Mouse (Mus musculus) MN1 (cell line): ENCODE measurements around the gene Pter.

ENCODE experiments used
- DNase-seq: peaks from one replicate; pipeline ENCODE4 v3.0.0-alpha.2; 2016; ENCODE audit warnings: low spot score

The Pter gene

DNA sequence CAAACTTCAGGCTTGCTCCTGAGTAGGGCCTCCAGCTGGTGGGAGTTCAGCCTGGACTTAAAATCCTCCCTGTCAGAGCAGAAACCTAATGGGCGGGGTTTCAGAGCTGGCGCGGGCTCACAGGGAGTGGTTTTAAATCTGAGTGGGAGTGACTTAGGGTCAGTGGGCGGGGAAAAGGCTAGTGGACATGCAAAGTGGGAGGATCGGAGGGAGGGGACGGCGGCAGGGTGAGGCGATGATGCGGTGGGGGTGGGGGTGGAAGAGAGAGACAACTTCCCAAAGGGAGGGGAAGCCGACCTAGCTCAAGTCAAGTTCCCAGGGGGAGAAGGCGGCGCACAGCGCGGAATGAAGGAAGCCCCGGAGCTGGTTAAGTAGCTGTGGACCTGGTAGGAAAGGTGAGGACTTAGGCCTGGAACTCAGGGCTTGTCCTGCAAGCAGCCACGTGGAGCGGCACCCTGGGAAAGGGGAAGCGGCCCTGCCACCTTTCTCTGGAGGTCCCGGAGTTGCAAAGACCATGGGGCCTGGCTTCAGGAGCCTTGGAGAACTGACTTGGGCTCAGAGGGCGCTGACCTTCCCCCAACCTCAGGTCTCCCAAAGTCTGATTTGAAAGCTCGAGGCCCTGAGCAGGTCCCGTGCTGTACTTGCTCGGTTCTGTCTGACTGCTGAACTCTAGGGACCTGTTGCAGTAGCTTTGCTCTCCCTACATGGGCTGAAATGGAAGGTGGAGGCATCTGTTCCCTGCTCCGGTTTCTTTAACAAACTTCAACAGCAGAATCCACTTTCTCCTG is at the start of gene Pter:
TSS of gene Pter (plus strand) at position 238 of the 788 bp plus-strand sequence.
- DNase-seq = peak; percentile 82

DNA sequence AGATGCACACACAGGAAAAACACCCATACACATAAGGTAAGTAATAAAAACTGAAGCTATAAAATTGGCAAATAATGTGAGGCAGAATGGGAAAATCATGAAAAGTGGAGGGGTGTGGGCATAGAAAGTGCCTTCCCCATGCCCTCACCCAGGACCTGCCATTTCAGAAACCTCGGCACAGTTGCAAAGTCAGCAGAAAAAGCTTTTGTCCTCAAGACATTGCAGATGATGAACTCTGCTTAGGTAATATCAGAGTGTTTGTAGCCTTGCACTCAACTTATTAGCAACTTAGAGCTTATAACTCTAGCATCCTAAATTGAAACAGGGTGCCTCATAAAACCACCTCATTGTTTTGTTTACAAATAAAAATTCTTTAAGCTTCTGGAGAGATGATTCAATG is 49.6 kb upstream of the Pter start:
- DNase-seq = no peak

GRCm38 (mm10) chr2:12879492-12879891 is 44.3 kb upstream of the Pter start:
- DNase-seq = no peak

DNA sequence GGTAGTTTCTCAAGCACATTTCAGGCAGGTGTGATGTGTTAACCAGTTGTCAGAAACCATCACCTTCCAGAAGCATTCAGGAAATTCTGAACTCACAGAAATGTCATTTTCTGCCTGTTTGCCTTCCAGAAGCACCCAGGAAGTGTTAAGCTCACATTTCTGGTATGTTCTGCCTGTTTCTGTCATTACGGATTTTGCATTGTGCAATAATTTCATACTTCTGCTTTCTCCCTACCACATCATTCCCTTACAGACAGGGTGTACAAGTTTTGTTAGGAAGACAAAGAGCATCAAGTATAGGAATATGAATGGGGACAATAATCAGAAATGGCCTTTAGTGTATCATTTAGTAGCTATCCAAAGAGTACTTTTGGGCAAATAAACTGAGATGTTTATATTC is 42.8 kb upstream of the Pter start:
- no peak for DNase-seq

DNA sequence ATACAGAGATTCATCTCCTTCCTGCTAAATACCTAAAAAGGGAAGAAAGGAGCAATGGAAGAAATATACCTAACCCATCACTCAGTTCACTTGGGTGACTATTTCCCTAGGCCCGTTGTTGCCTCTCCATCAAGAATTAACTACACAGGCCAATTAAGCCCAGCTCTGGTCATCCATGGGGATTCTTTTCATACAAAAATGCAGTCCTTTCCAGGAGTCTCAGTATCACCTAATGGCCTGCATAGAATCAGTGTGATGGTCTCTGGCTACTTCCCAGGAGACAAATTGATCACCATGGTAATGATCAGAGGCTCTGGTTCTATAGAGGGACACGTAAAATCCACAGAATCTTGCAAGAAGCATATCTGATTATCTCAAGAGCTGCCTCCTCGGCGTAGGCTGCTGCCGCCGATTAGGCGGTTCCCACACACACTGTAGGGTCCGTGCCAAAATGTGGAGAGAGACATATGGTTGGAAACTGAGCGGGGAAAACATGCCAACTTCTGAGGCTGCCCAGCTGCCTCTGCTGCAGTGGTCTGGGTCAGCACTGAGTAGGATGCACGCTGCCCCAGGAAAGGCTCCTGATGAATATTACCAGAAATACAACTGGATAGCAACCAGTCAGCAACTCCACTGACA is 40.4 kb upstream of the Pter start:
- DNase-seq = peak; percentile 66

GRCm38 (mm10) chr2:12887015-12887414 is 36.8 kb upstream of the Pter start:
- no peak for DNase-seq

- DNase-seq = no peak
Measured at GRCm38 (mm10) chr2:12905786-12906185, 18.1 kb upstream of the Pter start.

DNA sequence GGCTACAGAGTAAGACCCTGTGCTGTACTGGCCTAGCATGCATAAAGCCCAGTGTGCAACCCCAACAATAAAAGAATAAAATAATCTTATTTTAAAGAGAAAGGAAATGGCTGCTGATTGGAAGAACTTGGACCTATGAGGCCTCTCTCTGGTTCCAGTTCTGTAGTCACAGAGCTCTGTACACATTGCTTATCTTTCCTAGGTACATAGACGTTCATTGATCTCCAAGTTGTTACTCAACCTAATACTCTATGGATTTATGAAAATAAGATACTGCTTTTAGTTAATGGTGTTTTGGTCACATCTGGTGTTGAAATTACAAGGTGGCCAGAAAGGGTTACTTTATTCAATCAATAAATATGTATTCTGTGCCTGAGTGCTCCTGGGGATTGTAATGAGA is 1.8 kb downstream of the Pter start:
- DNase-seq = no peak

- DNase-seq = no peak
Measured at GRCm38 (mm10) chr2:12930338-12930737, 6.5 kb downstream of the Pter start.

DNA sequence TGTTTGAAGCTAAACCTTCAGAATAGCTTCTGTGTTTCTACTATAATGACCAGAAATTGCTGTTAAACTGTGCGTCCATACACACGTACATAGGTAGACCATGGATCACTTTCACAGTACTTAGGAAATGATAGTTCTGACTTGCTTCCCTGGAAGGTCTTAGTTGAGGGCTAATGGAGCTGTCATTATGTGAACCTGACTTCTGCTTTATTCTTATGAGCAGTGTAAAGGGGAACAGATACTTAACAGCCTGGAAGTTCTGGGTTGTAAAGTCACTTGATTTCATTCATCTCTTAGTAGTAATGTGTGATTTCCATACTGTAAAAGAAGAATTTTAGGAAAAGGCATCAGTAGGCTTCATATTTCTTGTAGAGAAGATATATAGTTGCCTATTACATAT is 10.1 kb downstream of the Pter start:
- DNase-seq = no peak

- DNase-seq = no peak
Measured at GRCm38 (mm10) chr2:12935286-12935685, 11.4 kb downstream of the Pter start.

GRCm38 (mm10) chr2:12937461-12938217 is 13.8 kb downstream of the Pter start:
- DNase-seq = no peak

- DNase-seq = no peak
Measured at GRCm38 (mm10) chr2:12938641-12939040, 14.8 kb downstream of the Pter start.

DNA sequence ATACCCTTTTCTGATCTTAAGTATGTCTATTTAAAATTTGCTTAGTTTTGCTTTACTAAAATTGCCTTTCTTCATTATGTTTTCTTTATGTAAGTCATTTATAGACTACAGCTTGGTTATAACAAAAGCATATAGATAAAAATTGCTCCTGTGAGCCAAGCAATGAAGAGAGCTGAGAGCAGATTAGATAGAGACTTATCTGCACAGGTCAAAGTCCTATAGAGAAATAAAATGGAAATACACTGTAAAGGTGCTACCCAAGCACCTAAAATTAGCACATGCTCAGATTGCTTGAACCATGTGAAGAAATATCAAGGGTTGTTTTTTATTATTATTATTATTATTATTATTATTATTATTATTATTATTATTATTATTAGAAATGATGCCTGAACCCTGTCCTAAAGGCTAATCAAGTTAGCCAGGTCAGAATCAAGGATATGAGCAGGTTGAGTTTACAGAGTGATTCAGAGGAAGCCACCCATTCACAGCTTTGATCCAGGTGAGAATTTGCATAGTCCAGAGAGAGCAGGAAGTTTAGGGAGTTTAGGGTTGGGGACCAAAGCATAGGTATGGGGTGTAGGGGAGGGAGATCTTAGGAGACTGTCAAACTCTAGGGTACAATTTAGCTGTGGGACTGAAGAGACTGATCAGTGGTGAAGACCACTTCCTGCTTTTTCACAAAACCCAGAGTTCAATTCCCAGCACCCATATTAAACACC is 33.0 kb downstream of the Pter start:
- no peak for DNase-seq

GRCm38 (mm10) chr2:12970049-12970724 is 46.3 kb downstream of the Pter start:
- DNase-seq = no peak

DNA sequence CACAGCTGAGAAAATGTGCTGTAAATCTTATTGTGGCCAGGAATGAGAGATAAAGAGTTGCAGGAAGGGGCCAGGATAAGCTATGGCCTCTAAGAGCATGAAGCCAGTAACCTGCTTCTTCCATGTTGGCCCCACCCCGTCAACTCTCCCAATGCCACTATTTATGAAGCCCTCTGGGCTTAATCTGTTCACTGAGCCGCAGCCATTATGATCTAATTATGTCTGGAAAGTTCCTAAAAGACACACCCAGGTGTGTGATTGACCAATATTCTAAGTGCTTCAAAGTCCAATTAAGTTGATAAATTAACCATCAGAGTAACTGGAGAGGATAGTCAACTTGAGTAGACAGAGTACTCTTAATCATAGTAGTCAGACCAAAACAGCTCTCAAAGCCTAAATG is 49.9 kb downstream of the Pter start:
- DNase-seq = no peak

GRCm38 (mm10) chr2:12977367-12977766 is 53.5 kb downstream of the Pter start:
- DNase-seq = no peak

DNA sequence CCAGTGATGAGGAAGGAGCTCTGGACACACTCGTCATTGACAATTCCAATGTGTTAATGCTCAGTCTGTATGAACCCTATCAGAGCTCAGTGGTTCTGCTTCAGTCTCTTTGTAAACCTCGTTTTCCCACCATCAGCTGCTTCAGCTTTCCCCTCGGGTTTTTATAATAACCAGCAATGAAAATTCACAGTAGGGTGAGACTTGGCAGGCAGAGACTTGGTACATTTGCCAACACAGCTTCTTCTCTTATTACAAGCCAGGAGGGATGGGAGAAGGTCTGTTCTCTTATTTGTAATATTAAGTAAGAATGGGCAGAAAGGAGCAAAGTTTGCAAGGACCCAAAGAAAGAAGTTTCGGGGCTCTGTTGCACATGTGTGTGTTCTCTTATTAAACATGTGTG is 54.9 kb downstream of the Pter start:
- DNase-seq = no peak

DNA sequence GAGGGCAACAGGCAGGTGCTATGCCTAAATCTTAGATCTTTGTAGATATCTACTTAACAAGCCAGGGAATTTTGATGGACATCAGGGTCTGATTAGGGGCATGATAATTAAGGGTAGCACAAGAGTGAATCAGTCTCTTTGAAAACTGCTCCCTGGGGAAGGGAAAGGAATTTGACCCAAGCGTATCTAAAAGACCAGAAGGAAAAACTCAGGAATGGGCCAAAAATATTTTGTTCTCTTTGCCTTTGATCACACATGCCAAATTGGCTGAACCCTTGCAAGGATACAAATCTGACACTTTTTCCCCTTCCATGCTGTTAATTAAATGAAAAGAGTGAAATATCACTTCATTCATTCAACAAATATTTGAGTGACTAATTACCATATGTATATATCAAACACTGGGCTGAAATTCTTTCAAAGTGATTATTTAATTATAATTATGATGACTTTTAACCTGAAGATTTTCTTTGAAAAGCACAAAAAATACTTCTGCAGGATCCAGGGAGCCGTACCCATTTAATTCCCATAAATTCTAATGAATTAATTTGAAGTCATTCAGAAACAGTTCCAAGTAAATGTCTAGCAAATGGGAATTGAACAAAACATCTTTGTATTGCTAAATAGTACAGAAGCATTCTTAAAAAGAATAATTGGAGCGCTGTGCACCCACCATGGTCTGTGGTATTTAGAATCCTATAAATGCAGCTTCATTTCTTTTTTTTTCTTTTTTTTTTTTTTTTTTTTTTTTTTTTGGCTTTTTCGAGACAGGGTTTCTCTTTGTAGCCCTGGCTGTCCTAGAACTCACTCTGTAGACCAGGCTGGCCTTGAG is 61.3 kb downstream of the Pter start:
- no peak for DNase-seq

DNA sequence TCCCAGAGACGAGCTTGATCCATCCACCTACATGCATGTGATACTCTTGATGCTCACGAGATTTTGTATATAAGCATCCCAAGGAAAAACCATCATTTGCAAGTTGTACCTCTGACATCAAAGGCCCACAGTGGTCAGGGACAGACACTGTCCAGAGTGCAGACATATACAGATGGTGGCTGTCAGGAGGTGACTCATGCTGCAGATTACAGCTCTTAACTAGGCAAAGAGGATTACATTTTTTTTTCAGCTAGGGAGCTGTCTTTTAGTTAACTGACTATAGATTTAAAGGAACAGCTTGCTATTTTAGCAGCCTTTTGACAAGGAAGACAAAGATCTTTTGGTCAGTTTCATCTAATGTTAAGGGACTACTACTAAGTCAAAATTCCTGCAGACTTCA is 76.2 kb downstream of the Pter start:
- peak; percentile 70 for DNase-seq

GRCm38 (mm10) chr2:13008433-13008832 is 84.6 kb downstream of the Pter start:
- DNase-seq = no peak
